Mouse (Mus musculus): ENCODE data around the gene Nat9.

GRCm38 (mm10) chr11:115217439-115218410, 30.1 kb upstream of the Nat9 start:
- TF ChIP-seq CTCF (IDR thresholded peaks at IDR 0.05; ENCODE audit: borderline replicate concordance, extremely low read depth, insufficient read depth, insufficient read length) = no peak
- TF ChIP-seq POLR2A (IDR thresholded peaks at IDR 0.05; ENCODE audit: borderline replicate concordance, extremely low read depth, insufficient read depth, insufficient read length, poor library complexity, severe bottlenecking) = no peak

Data from brain, embryonic 14.5 days (tissue).